Mouse (Mus musculus): ENCODE results near the gene Usp29. TPM values are rescaled to one million over a fixed set of nuclear protein-coding genes. Genes with fewer than 3 reads are reported as not detected.
"Not testable (repeated sequence)": the region's sequence is repeated elsewhere in the genome, so short reads cannot be mapped to it uniquely, and the experiment has no call there.

Usp29 gene
- total and polyA plus RNA-seq, 3 experiments, result 0.31 to 1.4 (median 1.2) TPM

DNA sequence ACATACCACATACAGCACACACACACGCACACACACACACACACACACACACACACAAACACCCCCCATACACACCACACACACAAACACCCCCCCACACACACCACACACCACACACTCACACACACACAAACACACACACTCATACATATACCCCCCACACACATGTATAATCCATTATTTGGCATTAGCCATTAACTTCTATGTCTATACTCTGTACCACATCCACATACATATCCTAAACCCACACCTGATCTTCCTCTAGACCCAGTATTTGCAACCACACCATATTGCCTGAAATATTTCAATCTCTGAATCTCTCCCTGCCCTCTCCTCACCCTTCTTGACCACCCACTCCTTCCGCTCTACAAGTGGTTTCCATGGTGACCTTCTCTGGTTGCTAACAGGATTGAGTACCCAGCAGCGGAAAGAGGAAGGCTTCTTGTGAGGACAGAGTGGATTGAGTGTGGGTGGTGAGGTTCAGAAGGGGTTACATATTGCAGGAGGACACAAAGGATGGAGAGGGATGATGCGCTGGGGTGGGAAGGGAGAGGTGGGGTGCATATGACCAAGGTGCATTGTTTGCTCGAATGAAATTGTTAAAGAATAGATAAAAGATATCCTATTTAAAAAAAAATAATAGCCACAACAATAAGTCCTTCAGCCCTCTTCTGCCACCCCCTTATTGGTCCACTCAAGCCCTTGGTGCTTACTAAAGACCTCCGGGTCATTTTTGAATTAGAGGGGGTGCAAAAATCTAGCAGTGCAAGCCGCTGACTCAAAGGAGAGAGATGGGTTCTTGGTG is 195.8 kb downstream of the Usp29 start:
- DNase-seq, result no peak

DNA sequence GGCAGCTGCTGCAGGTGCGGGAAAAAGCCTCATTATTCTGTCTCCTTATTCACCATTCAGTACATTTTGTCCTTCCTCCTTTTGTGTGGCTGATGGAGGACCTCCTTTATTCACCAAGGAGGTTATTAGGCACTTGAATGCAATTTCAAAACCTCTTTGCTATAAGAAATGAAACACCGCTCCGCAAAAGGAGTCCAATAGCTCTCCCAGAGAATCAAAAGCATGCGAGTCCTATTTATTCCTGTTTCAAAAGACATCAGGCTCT is 196.3 kb downstream of the Usp29 start:
- no peak for DNase-seq

- no peak for DNase-seq
Observed at GRCm38 (mm10) chr7:6929286-6929685, 198.9 kb downstream of the Usp29 start.

DNA sequence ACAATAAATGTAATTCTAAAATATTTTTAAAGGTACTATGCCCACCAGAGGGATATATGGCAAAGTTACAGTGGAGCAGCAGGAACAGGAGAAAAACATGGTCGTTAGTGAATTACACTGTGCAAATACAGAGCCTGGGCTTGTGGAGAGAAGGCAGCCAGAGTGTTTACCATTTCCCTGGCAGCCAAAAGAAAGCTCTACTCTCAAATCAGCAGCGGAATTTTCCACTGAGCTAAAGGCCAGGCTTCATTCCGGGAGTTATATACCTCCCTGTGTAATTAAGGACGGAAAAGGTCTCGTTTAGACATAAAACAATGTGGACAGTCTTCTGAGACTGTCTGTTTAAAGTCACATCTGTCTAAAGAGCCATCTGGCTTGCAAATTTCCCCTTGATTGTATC is 204.4 kb downstream of the Usp29 start:
- DNase-seq, result no peak

DNA sequence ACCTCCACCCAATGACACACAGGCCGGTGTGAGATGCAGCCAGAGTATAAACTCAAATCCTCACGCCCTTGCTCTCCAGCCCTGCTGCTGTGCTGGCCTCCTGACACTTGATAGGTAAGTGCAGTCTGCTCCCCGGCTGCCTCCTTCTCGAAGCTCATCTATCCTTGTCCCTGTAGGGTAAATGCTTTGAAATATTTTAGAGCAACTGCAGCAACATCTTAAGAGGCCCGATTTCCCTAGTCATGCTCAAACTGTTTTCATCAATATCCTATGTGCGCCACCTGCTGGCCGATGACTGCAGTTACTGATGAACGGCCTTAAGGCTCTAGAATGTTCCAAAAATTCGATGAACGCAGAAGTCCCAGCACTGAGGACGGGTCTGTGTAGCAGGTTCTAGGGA is 206.7 kb downstream of the Usp29 start:
- DNase-seq, result peak; percentile 61

DNA sequence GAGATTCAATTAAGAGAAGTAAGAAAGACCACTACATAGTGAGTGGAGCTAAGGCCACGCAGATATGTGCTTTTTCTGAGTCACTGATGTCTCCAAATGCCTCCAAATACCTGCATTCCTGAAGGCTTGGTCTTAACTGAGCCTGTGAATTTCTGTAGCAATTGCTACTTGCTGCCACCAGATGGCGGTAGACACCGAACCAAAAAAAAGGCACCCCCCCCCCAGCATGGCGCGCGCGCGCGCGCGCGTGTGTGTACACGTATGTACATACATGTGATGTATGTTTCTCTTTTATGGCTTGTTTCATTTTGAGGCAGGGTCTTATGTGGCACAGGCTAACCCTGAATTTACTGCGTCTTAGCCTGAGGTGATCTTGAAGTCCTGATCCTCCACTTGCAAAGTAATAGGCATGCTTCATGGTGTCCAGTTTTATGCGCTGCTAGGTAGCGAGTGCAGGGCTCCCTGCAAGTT is 210.4 kb downstream of the Usp29 start:
- DNase-seq, result peak; percentile 6

DNA sequence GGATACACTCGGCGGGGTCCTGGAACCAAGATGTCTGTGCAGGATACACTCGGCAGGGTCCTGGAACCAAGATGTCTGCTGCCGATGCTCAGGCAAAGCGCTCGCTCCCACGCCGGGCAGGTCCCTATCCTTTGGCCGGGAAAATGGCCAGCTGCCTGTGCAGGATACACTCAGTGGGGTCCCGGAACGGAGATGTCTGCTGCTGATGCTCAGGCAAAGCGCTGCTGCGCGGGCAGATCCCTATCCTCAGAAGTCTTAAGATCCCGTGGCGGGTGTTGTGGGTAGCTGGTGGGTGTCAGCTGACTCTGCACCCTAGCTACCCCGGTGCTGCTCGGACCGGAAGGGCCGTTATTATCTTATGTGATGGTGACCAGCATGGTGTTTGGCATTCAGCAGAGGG is 217.7 kb downstream of the Usp29 start:
- not testable (repeated sequence) for DNase-seq

DNA sequence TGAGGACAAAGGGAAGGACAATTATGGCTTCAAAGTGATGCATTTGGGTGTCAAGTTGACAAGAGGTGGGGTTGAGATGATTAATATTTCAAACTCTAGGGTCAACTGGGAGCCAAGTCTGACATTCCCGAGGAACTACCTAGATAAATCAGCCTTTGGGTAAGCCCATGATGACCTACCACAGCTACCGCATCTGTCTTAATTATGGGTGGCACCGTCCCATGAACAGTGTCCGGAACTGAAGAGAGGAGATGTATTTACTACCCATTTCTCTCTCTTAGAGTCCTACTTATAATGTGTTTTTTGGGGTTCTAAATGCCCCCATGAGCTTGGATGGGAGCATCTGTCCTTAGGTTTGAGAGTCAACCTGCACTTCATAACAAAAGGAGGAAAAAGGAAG is 226.2 kb downstream of the Usp29 start:
- no peak for DNase-seq

DNA sequence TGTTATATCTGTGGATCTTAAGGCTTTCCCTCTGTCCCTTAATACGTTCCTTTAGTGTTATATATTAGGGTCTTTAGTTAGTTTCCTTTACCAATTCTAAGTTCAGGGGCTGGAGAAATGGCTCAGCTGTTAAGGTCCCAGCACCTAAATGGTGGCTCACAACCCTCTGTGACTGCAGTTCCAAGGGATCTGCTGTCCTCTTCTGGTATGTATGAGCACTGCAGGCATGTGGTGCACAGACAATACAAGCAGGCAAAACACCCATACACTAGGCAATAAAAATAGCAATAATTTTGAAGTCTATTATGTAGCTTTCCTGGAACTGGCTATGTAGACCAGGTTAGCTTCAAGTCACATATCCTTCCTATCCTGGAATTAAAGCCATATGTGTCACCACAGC is 228.2 kb downstream of the Usp29 start:
- no peak for DNase-seq

DNA sequence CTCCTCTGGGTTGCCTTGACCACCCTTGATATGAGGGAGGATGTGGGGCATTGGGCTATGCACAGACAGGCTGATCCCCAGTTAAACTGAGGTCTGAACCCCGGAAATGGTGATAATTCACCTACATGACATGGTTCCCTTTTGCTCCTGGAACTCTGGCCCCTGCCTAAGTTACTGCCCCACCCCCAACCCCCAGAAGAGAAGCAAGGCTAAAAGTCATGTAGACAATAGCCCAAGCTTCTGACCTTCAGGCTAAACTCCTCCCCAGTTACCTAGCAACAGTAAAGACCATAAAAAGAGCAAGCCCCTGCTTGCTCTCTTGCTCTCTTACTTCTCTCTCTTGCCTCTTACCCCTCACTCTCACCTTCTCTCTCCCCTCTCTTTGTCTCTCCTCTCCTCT is 243.2 kb downstream of the Usp29 start:
- DNase-seq, result no peak

GRCm38 (mm10) chr7:6976890-6977289 is 246.5 kb downstream of the Usp29 start:
- no peak for DNase-seq

DNA sequence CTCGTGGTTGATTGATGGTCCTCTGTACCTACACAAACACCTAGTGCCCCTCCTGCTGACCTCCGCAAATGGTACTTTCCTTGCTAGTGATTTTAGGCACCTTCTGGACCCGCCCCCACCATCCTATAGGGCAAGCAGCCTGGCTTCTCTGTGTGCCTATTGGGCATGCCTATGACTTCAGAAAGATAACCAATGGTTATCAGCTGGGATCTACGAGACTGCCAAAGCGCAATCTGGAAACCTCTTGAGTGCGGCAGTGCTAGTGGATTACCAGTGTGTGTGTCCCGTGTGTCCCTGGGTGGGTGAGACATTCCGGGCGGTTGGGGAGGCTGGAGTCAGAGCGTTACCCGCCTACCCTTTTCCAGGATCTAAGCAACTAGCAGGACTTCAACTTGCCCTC is 264.9 kb downstream of the Usp29 start, which contains the start of gene Aurkc:
Gene Aurkc, plus strand, starts transcription at position 50 of the 400 bp plus-strand sequence.
- not testable (repeated sequence) for DNase-seq

- not testable (repeated sequence) for DNase-seq
Observed at GRCm38 (mm10) chr7:6998914-6999313, 268.5 kb downstream of the Usp29 start.

DNA sequence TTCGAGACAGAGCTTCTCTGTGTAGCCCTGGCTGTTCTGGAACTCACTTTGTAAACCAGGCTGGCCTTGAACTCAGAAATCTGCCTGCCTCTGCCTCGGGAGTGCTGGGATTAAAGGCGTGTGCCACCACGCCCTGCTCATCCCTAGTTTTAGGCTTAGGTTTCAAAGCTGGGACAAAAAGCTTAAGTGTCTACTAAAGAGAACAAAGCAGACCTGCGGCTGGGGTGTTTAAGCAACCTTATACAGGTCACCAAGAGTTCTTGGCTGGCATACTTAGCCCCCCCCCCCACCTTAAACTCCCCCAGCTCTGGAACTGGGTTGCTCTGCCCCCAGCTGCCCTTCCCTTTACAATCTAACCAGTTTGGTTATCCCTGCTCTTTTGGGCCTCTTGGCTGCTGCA is 275.1 kb downstream of the Usp29 start:
- DNase-seq, result not testable (repeated sequence)

Small RNAs within 50 kb of the gene (microRNA-seq; reads per million reads assigned to microRNA genes)
- 48.1 to 60.4 reads per million in 2 experiments for gene Mir3099

Other genes with a start within 250 kb of the Usp29 start
- not detected for gene Olfr5, start 243.6 kb upstream of the Usp29 start, total RNA-seq (2021)
- not detected in 2 replicates for gene Olfr5, start 243.6 kb upstream of the Usp29 start, polyA plus RNA-seq (2012; rRNA removed)
- not detected for gene Olfr1347, start 230.8 kb upstream of the Usp29 start, total RNA-seq (2021)
- not detected in 2 replicates for gene Olfr1347, start 230.8 kb upstream of the Usp29 start, polyA plus RNA-seq (2012; rRNA removed)
- gene Olfr1348, start 221.8 kb upstream of the Usp29 start, total RNA-seq (2021), result not detected
- not detected in 2 replicates for gene Olfr1348, start 221.8 kb upstream of the Usp29 start, polyA plus RNA-seq (2012; rRNA removed)
- not detected for gene Olfr1349, start 207.6 kb upstream of the Usp29 start, total RNA-seq (2021)
- gene Olfr1349, start 207.6 kb upstream of the Usp29 start, polyA plus RNA-seq (2012; rRNA removed), result not detected in 2 replicates
- not detected for gene Olfr1350, start 165.7 kb upstream of the Usp29 start, total RNA-seq (2021)
- not detected in 2 replicates for gene Olfr1350, start 165.7 kb upstream of the Usp29 start, polyA plus RNA-seq (2012; rRNA removed)
- gene Zim1, start 34.1 kb upstream of the Usp29 start, total RNA-seq (2021), result 1 to 10 TPM; 3.2 to 4.3 TPM
- gene Zim1, start 34.1 kb upstream of the Usp29 start, polyA plus RNA-seq (2012; rRNA removed), result 0.29 and 0.36 TPM in 2 replicates
- gene Peg3, start 147 bp upstream of the Usp29 start, total RNA-seq (2021), result 10 to 100 TPM; 41.3 to 41.5 TPM
- gene Peg3, start 147 bp upstream of the Usp29 start, polyA plus RNA-seq (2012; rRNA removed), result 2.7 and 3.0 TPM in 2 replicates